Mouse (Mus musculus) embryonic facial prominence, embryonic 14.5 days (tissue): ENCODE measurements at regions not wholly inside any gene's neighbourhood (a gene's known extent, or its start where the extent isn't known, plus 50 kb on each side); places are given as distances from the start of the nearest gene placed in this dataset.

ENCODE experiments used
- ATAC-seq: fragments of 200-750 bp; cut with Nextera tagmentation; 2 replicates; pipeline ENCODE4 v1.8.0; 2017; ENCODE audit warnings: low read depth, moderate number of reproducible peaks, moderate TSS enrichment
- DNase-seq: peaks from one replicate; pipeline ENCODE4 v3.0.0-alpha.2; 2015; ENCODE audit warnings: low spot score
- H3K27ac ChIP-seq: fragments of 300-500 bp; sonication (generic); replicated peaks from 2 replicates; pipeline ENCODE4 v1.5.1; 2014; ENCODE audit warnings: low read depth, mild to moderate bottlenecking, low read length, moderate library complexity
- H3K27me3 ChIP-seq: fragments of 300-500 bp; sonication (generic); replicated peaks from 2 replicates; pipeline ENCODE4 v1.6.1; 2014; ENCODE audit warnings: low read length; ENCODE audit not compliant: control insufficient read depth, insufficient read depth
- H3K36me3 ChIP-seq: fragments of 300-500 bp; sonication (generic); 2 replicates; pipeline ENCODE4 v1.6.1; 2014; ENCODE audit warnings: low read length, mixed read lengths; ENCODE audit not compliant: control insufficient read depth, insufficient read depth
- H3K4me1 ChIP-seq: fragments of 300-500 bp; sonication (generic); 2 replicates; pipeline ENCODE4 v1.6.1; 2014; ENCODE audit warnings: antibody characterized with exemption, low read length; ENCODE audit not compliant: control insufficient read depth, insufficient read depth
- H3K4me2 ChIP-seq: fragments of 300-500 bp; sonication (generic); 2 replicates; pipeline ENCODE4 v1.6.1; 2014; ENCODE audit warnings: low read depth, mild to moderate bottlenecking, low read length, moderate library complexity, mixed read lengths
- H3K4me3 ChIP-seq: fragments of 300-500 bp; sonication (generic); 2 replicates; pipeline ENCODE4 v1.5.1; 2014; ENCODE audit warnings: low read depth, mild to moderate bottlenecking, low read length
- H3K9ac ChIP-seq: fragments of 300-500 bp; sonication (generic); 2 replicates; pipeline ENCODE4 v1.6.1; 2014; ENCODE audit warnings: low read depth, mild to moderate bottlenecking, low read length, moderate library complexity, mixed read lengths
- H3K9me3 ChIP-seq: fragments of 300-500 bp; sonication (generic); 2 replicates; pipeline ENCODE4 v1.6.1; 2016; ENCODE audit warnings: low read length; ENCODE audit not compliant: control insufficient read depth
- WGBS: fragments of 180-500 bp; shearing (Covaris S2); extraction: QIAGEN DNeasy Blood & Tissue Kit; methylation state at CpG from one replicate; pipeline ENCODE4 v1.1.7; 2014; 5-methylcytosine and 5-hydroxymethylcytosine counted together

DNA sequence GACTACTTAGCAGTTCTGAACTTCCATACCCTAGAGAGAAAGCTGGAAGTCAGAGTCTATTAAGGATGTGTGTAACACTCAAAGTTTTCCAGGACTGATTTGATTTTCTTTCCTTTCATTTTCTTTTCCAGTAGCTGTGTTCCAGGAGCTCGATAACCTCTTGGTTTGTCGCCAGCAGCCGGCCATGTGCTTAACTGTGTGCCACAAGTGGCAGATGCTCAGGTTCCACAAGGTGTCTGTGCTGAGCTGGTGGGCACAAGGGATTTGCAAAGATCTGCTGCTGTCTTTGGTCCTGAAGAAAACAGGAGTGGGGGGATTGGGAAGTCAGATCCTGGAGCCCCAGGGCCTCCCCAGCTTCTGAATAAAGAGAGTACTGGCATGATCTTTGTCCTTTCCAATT lies 136.0 kb downstream of the 3110018I06Rik start:
- no peak overlapping the region for H3K4me2 ChIP-seq
- H3K4me3 ChIP-seq: no peak overlapping the region
- no peaks in the 10 kb centered on the region for H3K4me1 ChIP-seq
- no peak overlapping the region for H3K9ac ChIP-seq
- H3K9me3 ChIP-seq: no peaks in the 10 kb centered on the region
- no peak for DNase-seq
- ATAC-seq: no peak
- 43% methylated on average over 3 of the region's 3 CpGs for WGBS
- no peaks in the 10 kb centered on the region for H3K27me3 ChIP-seq
- no peaks in the 10 kb centered on the region for H3K36me3 ChIP-seq
- H3K27ac ChIP-seq: no peak overlapping the region

- 94% methylated on average over 9 of the region's 9 CpGs for WGBS
- H3K4me1 ChIP-seq: peaks cover 12% of the 10 kb centered on the region
- H3K36me3 ChIP-seq: no peaks in the 10 kb centered on the region
- no peak overlapping the region for H3K4me3 ChIP-seq
- H3K9ac ChIP-seq: no peak overlapping the region
- no peaks in the 10 kb centered on the region for H3K27me3 ChIP-seq
- H3K4me2 ChIP-seq: no peak overlapping the region
- H3K27ac ChIP-seq: no peak overlapping the region
- ATAC-seq: no peak
- H3K9me3 ChIP-seq: no peaks in the 10 kb centered on the region
- no peak for DNase-seq
These were observed 159.6 kb downstream of the 3110018I06Rik start for GRCm38 (mm10) chr12:107648008-107648407.

GRCm38 (mm10) chr12:107652126-107652728 lies 163.8 kb downstream of the 3110018I06Rik start:
- H3K4me2 ChIP-seq: no peak overlapping the region
- WGBS: 27% methylated on average over 3 of the region's 3 CpGs
- peaks cover 22% of the 10 kb centered on the region for H3K4me1 ChIP-seq
- no peak for ATAC-seq
- no peak overlapping the region for H3K4me3 ChIP-seq
- H3K36me3 ChIP-seq: no peaks in the 10 kb centered on the region
- no peak overlapping the region for H3K9ac ChIP-seq
- peak; percentile 28 for DNase-seq
- no peaks in the 10 kb centered on the region for H3K9me3 ChIP-seq
- H3K27me3 ChIP-seq: no peaks in the 10 kb centered on the region
- no peak overlapping the region for H3K27ac ChIP-seq

DNA sequence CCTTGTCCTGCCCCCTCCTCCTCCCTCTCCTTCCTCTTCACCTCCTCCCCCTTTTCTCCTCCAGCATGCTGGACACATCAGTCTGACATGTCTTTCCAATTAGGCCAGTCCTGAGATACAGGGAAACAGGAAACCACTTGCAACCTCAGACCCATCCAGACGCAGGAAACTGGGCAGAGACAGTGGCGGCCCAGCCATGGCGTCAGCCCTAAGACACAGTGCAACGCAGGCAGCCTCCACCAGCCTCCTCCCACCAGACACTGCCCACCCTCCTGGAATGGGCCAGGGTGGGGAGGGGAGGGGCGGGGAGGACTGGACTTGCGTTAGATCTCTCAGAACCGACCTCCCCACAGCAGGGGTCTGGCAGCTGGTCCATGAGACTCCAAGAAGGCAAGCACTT lies 164.7 kb downstream of the 3110018I06Rik start:
- DNase-seq (peak; percentile 42), ATAC-seq (peak; percentile 63; the same call in 1 of the 2 replicates)
- Histone ChIP-seq H3K27me3 (no peaks in the 10 kb centered on the region), H3K36me3 (no peaks in the 10 kb centered on the region), H3K9ac (no peak overlapping the region), H3K4me1 (peaks cover 31% of the 10 kb centered on the region), H3K27ac (no peak overlapping the region), H3K4me2 (no peak overlapping the region), H3K9me3 (no peaks in the 10 kb centered on the region), H3K4me3 (no peak overlapping the region)
- 9% methylated on average over 6 of the region's 7 CpGs for WGBS

DNA sequence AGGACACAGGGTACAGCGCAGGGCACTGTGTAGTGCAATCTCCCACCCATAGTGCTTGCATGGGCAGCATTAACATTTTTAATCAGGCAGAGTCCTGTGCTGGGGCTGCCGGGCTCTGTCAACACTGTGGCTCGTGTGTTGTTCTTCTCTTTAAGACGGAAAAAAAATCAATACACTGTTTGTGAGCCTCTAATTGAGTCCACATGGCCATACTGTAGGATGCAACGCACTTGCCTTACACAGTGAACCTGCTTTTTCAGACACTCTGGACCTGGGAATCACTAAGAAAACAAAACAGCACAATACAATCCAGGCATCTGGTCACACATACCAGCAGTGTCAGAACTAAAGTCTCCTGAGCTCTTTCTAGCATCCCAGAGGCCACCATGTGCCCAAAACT lies 168.4 kb downstream of the 3110018I06Rik start:
- DNase-seq (peak; percentile 75), ATAC-seq (no peak)
- Histone ChIP-seq H3K36me3 (no peaks in the 10 kb centered on the region), H3K27ac (no peak overlapping the region), H3K9ac (no peak overlapping the region), H3K4me2 (no peak overlapping the region), H3K4me3 (no peak overlapping the region), H3K4me1 (peaks cover 31% of the 10 kb centered on the region), H3K27me3 (no peaks in the 10 kb centered on the region), H3K9me3 (no peaks in the 10 kb centered on the region)
- WGBS: 25% methylated on average over 5 of the region's 5 CpGs

- Histone ChIP-seq H3K4me2 (no peak overlapping the region), H3K9ac (no peak overlapping the region), H3K4me3 (no peak overlapping the region), H3K27ac (no peak overlapping the region), H3K27me3 (no peaks in the 10 kb centered on the region), H3K4me1 (peaks cover 26% of the 10 kb centered on the region), H3K36me3 (no peaks in the 10 kb centered on the region), H3K9me3 (no peaks in the 10 kb centered on the region)
- WGBS: 69% methylated on average over 12 of the region's 12 CpGs
- ATAC-seq (no peak), DNase-seq (no peak)
These were observed 169.8 kb downstream of the 3110018I06Rik start for GRCm38 (mm10) chr12:107658241-107658640.

- Histone ChIP-seq H3K9ac (no peak overlapping the region), H3K9me3 (no peaks in the 10 kb centered on the region), H3K4me2 (no peak overlapping the region), H3K27ac (no peak overlapping the region), H3K36me3 (no peaks in the 10 kb centered on the region), H3K4me1 (peaks cover 26% of the 10 kb centered on the region), H3K4me3 (no peak overlapping the region), H3K27me3 (no peaks in the 10 kb centered on the region)
- 56% methylated on average over 9 of the region's 9 CpGs for WGBS
- DNase-seq (no peak), ATAC-seq (no peak)
These were observed 170.4 kb downstream of the 3110018I06Rik start for GRCm38 (mm10) chr12:107658821-107659220.

GRCm38 (mm10) chr12:107662624-107663023 lies 174.2 kb downstream of the 3110018I06Rik start:
- Histone ChIP-seq H3K9ac (no peak overlapping the region), H3K4me1 (peaks cover 13% of the 10 kb centered on the region), H3K36me3 (no peaks in the 10 kb centered on the region), H3K9me3 (no peaks in the 10 kb centered on the region), H3K4me2 (no peak overlapping the region), H3K4me3 (no peak overlapping the region), H3K27me3 (no peaks in the 10 kb centered on the region), H3K27ac (no peak overlapping the region)
- no peak for ATAC-seq
- WGBS: 9% methylated on average over 1 of the region's 1 CpGs
- no peak for DNase-seq

DNA sequence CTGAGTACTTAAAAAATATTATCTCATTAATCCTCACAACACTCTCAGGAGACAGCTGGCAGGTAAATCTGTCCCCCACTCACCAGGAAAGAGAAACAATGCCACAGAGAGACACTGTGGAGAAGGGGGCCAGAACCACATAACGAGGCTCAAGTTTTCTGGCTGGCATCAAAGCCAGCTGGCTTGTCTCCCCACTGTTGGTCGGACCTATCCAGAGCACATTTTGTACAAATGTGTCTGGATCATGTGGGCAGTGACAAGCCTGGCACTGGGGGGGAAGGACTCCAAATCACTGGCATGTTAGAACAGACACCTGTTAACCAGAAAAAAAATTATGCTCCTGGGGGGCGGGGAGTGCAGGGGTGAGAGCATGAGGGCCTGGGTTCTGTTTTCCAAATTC lies 179.4 kb downstream of the 3110018I06Rik start:
- Histone ChIP-seq H3K27me3 (no peaks in the 10 kb centered on the region), H3K9ac (no peak overlapping the region), H3K4me2 (no peak overlapping the region), H3K4me1 (peaks cover 22% of the 10 kb centered on the region), H3K9me3 (no peaks in the 10 kb centered on the region), H3K36me3 (no peaks in the 10 kb centered on the region), H3K27ac (no peak overlapping the region), H3K4me3 (no peak overlapping the region)
- ATAC-seq (no peak), DNase-seq (no peak)
- WGBS: 73% methylated on average over 3 of the region's 3 CpGs
